Mouse (Mus musculus) lung, postnatal 10 days (tissue): ENCODE data around the gene 1700024P04Rik.
"Not testable (repeated sequence)": the region's sequence is repeated elsewhere in the genome, so short reads cannot be mapped to it uniquely, and the experiment has no call there.

Experiments
- DNase-seq: peaks from one replicate; pipeline ENCODE4 v3.0.0; 2021

The 1700024P04Rik gene

DNA sequence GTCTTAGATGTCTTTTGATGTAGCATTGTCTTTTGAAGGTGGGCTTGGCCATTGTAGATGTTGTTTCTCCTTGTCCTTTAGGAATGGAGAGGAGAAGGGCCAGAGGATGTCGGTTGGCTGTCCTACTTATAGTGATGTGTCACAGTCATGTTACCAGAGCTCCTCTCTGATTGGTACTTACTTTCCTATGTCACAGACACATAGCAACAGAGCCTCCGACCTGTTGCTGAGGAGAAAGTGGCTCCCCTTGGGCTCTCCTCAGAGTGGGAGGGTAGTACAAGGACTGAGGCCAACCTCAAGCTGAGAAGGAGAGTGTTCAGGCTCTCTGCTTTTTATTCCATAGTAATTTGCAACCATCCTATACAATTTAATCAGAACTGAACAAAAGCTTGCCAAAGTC is at the start of gene 1700024P04Rik:
1700024P04Rik (minus strand) TSS at position 101 of the 400 bp plus-strand sequence.
- no peak for DNase-seq

DNA sequence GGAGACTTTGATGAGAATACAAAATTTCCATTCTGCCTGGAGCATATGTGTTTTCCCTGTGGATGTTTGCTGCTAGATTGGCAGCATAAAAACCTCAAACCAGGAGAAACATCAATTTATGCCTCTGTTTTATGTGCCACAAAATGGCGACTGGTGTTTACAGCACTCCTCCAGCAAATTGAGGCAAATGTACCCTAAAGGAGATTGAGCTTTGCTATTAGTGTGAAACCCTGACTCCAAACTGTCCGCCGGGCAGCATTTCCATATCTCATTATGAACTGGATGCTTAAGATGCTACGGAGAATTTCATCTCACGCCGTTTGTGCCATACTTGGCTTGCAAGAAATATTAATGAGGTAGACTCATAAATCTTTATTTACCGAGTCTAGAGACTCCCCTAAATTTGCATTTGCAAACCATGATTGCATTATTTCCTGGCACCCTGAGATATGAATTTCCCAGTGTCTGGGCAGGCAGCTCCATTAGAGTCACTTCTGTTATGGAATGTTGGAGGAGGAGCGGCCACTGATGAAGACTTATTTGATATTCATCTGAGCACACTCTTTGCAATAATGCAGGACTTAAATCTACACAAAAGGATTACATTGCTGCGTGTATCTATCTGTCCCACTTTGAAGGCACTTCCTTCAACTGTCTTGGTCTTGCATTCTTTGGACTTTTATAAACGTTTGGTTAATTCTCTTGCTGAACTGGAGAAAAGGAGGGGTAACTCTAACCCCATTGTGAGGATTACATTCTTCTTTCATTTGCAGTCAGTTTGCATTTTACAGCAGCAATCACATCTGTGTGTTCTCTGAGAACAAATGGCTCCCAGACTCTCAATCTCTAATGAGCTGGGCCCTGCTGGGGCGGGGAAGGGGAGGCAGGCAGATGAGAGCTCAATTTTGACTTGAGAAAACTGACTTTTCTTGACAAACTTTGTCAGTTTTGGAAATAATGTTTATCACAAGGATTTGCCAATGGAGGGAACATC is 47.2 kb upstream of the 1700024P04Rik start:
- DNase-seq = no peak

DNA sequence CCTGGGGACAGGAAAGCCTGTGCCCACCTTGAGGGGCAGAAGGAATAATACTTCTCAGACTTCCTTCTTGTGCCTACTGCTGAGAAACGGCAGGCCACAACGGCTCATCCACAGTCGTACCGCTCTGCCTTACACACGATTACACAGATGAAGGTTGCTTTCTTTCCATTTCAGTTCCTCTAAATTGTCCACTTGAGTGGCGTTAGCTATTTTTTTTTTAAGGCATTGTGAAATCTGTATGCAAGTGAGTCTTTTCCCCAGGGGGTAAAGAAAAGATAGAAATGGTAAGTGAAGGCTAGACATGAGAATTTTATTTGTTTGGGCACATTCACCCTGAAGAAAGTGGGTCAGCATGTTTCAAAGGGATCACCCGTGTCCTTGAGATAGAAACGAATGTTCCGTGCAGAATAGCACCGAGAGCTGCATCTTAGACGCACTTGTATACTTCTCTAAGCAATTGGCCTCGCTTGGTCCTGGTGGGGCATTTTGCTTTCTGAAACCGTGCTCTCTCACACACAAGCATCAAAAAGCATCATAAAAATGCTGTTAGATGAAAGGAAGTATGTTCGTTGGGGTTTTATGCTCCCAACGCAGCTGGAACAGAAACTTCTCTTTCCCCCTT is 46.3 kb upstream of the 1700024P04Rik start:
- DNase-seq = no peak

- no peak for DNase-seq
Measured at GRCm38 (mm10) chr13:99025268-99025667, 40.9 kb upstream of the 1700024P04Rik start.

- no peak for DNase-seq
Measured at GRCm38 (mm10) chr13:99022036-99022435, 37.7 kb upstream of the 1700024P04Rik start.

DNA sequence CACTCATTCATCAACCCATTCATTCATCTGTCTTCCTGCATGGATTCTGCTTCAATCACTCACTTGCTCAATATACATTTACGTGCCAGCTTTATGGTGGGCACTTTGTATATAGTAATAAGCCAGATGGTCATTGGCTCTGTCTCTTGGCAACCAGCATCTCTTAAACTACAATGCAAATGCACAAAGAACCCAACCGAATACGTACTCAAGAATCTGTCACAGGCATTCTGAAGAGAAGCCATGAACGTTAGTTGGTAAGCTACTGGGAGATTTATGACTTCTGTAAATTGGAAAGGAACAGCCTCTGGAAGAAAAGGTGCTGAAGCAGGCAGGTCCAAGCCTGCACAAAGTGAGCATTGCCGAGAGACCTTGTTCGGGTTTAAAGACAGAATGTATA is 36.8 kb upstream of the 1700024P04Rik start:
- no peak for DNase-seq

DNA sequence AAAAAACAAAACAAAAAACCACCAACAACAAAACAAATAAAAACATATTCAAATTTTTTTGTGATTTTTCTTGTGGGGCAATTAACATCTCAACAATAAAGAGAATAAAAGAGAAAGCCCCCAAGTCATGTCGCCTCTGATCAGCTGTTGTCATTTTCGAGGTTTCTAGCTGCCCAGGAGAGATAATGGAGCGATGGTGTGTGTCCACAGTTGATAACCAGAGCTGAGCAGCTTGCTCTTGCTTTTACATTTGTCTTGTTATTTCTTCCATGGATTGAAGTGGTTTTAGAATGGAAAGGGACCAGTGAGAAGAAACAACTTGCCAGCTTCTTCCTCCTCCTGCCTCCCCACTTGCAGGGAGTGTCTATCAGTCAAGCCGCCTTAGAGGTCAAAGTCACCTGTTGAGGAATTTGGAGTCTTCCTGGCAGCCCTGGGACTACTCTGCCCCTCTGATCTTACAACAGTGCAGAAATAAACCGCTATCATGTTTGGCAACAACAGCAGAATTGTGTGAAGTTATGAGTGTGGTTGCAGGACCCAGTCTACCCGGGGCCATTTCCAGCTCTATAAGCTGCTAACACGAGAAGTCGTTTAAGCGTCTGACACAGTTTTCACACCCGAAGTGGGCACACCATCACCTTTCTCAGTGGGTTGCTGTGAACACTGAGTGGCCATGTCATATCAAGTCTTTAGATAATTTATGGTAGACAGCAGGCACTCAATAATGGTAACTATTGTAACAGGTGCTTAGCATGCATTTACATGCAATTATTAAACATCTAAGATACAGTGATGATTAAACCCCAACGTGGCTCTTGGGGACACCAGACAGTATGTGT is 35.7 kb upstream of the 1700024P04Rik start:
- no peak for DNase-seq

GRCm38 (mm10) chr13:99018526-99019201 is 34.3 kb upstream of the 1700024P04Rik start:
- no peak for DNase-seq

GRCm38 (mm10) chr13:99016696-99017095 is 32.3 kb upstream of the 1700024P04Rik start:
- no peak for DNase-seq

DNA sequence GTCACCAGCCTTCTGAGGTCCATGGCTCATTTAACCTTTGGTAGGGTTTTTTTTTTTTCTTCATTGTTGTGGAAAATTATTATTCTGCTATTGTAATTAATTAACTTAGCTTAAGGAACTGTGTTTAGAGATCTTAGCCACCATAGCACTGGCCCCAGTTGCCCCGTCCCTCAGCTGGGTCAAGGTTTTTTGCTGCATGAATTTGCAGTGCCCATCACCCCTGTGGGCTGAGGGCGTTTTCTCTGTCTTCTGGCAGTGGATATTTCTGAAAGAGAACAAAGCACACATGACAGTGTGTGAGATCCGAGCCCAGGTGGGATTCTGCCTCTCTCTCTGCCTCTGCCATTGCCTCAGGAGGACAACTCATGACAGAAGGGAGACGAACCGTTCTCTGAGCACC is 28.5 kb upstream of the 1700024P04Rik start:
- no peak for DNase-seq

DNA sequence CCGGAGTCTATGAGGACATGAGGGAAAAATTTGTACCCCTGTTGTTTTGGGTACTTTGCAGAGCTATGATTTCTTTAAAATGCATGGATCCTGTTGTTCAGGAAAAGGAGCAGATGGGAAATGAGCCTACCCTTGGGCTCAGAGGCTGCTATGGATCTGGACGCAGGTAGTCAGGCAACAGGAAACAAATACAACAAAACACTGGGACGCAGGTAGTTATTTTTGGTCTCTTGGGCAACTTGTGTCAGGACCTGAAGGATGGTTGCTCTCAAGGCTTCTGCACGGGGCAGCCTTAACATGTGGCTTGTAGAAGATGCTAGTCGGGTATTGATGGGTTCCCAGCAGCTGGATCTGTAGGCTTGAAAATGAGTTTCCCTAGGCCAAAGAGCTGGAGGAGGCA is 23.6 kb upstream of the 1700024P04Rik start:
- DNase-seq = no peak

DNA sequence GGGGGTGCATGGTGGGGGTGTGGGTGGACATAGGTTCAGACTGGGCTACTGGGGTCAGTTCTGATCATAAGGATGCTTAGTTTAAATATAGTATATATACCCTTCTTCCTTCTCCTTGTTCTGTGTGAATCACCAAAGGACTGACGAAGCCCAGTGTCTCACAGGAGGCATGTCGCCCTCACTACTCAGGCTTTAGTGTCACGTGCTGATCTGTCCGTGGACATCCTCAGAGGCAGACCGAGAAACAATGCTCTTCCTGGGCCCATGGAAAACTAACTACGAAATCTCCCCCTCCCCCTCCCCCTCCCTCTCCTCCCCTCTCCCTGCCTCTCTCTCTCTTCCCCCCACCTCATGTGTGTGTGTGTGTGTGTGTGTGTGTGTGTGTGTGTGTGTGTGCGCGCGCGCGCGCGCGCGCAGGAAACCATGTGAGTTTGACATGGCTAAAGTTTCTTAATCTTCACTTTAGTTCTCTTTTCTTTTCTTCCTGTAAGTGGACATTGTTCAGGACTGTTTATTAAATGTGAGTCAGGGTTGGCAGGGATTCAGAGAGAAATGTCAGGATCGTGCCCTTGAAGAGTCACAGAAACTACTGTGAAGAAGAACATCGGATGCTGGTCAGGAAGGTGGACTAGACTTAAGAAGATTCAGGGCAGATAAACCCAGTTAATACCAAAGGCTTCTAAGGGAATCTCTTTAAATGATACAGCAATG is 22.2 kb upstream of the 1700024P04Rik start:
- peak; percentile 46 for DNase-seq

- not testable (repeated sequence) for DNase-seq
Measured at GRCm38 (mm10) chr13:99001652-99002051, 17.3 kb upstream of the 1700024P04Rik start.

DNA sequence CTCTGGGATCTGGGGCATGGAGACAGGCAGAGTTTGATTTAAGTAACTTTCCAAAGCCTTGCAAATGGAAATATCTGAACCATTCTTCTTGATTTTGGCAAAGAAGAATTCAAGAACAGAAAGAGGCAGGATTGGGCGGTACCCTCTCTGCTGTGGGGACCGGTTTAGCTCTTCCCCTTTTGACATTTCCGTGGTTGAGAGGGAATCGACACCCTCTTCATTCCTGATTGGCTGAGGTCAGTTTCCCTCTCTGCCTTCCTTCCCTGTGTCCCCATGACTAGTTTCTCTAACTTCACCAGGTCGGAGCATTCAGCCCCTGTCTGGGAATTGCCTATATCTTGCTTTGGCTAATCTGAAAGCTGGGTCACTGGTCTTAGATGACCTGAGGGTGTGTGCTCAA is 12.7 kb upstream of the 1700024P04Rik start:
- DNase-seq = no peak

DNA sequence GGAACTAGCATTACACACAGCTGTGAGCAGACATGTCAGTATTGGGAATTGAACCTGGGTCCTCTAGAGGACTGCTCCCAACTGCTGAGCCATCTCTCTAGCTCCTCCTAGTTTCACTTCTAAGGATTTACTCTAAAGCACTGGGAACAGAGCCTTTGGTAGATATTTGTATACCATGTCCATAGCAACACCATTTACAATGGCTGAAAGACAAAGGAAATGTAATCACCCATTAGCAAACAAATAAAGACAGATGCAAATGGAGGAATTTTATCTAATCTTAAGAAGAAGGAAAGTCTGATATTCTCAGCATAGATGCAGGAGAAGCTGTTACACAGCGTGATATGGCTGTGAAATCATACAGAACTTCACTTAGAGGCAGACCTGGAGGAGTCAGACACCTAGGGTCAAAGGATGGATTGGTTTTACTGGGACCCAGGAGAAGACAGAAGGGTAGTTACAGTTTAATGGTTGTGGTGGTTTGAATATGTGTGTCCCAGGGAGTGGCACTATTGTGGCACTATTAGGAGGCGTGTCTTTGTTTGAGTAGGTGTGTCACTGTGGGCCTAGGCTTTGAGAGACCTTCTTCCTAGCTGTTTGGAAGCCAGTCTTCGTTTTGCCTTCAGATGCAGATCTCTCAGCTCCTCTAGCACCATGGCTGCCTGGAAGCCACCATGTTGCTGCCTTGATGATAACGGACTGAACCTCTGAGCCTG is 7.1 kb downstream of the 1700024P04Rik start:
- no peak for DNase-seq

GRCm38 (mm10) chr13:98976022-98976421 is 8.3 kb downstream of the 1700024P04Rik start:
- not testable (repeated sequence) for DNase-seq

GRCm38 (mm10) chr13:98972090-98972489 is 12.3 kb downstream of the 1700024P04Rik start:
- DNase-seq = no peak

DNA sequence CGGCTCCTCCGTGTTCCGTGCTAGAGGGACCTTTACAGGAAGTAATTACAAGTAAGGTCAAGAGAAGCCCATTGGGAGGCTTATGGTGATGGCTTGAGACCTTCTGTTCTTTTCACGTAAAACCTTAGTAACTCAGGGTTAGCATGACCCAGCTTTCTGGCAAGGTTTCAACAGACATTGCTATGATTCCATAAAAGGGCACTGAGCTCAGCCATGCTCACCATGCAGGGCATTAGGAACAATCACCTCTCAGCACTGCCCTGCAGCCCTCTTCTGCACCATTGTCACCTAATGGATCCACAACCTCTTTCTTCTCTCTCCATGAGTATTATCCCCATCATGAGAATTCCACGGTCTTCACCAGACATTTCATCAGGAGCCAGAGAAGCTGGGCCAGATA is 12.7 kb downstream of the 1700024P04Rik start:
- DNase-seq = no peak

DNA sequence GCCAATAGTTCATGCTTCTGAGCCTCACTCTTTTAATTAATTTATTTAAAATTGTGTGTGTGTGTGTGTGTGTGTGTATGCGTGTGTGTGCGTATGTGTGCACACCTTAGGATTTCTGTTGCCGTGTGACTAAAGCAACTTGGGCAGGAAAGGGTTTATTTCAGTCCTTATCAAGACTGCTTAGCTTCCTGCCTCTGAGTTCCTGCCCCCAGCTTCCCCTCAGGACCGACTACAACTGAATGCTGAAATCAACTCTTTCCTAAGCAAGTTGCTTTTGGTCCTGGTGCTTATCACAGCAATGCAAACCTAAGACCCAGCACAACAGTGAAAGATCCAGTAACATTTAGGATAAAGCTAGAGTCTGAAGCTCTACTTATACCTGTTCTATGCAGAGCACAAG is 15.8 kb downstream of the 1700024P04Rik start:
- DNase-seq = no peak

DNA sequence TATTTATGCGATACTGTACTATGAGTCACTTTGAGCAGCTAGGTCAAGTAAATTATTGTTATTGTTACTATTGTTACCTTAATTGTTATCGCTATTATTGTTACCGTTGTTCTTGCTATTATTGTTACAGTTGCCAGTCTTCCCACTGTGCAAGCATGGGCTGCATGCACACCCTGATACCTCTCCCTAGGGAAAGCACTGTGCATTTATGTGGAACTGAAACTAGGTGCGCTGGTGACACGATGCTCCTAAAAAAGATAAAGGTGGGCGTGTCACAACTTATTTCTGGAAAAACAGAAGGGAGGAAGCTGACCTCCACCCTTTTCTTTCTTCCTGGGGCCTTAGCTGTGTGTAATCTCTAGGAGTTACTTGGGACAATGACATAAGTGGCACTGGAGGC is 16.4 kb downstream of the 1700024P04Rik start:
- no peak for DNase-seq

DNA sequence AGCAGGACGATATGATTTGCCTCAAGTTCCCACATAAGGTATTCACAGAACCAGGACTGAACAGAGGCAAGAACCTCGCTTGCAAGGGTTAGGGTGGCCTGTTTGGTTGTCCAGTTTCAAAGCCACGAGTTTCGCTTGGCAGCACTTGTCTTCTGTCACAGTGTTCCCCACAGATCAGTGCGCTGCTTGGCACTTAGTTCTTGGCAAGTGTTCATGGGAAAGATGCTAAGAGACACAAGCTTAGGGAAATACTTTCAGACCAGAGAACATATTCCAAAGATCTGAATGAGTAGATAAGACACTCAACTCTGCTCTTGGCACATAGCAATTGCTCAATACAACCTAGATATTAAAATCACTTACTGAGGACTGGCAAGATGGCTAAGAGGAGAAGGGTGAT is 17.8 kb downstream of the 1700024P04Rik start:
- DNase-seq = peak; percentile 39
